In genomic region chr4:127080806-127081205, GRCm38 (mm10) we compare ENCODE assay signal across 15 mouse cellular contexts.
"Had no signal": no experiment of that assay in that cellular context is flagged by ENCODE, and none has a peak within 500 bp of the region (broad histone marks: within the 10 kb centered on the region; RNA-seq: fewer than 3 reads in every experiment).

No protein-coding gene starts in this region.

- H3K36me3 ChIP-seq: midbrain, embryonic 12.5 days; neural tube, embryonic 12.5 days; stomach, embryonic 15.5 days had no signal

- H3K9me3 ChIP-seq: megakaryocyte, embryonic 14.5 days; midbrain, embryonic 12.5 days; neural tube, embryonic 12.5 days; stomach, embryonic 15.5 days had no signal

- H3K9ac ChIP-seq: lung, embryonic 14.5 days; midbrain, embryonic 12.5 days; neural tube, embryonic 12.5 days; stomach, embryonic 15.5 days had no signal

- ATAC-seq: midbrain, embryonic 16.5 days had no signal

- H3K27me3 ChIP-seq: megakaryocyte, embryonic 14.5 days; midbrain, embryonic 12.5 days; neural tube, embryonic 12.5 days; stomach, embryonic 15.5 days had no signal

- H3K4me2 ChIP-seq: lung, embryonic 14.5 days; midbrain, embryonic 12.5 days; neural tube, embryonic 12.5 days; stomach, embryonic 15.5 days had no signal

- H3K27ac ChIP-seq: macrophage; midbrain, embryonic 12.5 days; neural tube, embryonic 12.5 days; stomach, embryonic 15.5 days; stomach, postnatal 0 days had no signal

- H3K4me3 ChIP-seq: megakaryocyte, embryonic 14.5 days; midbrain, embryonic 12.5 days; neural tube, embryonic 12.5 days; stomach, embryonic 15.5 days had no signal

- DNase-seq: lung, adult 18-20 months; lung, embryonic 14.5 days; lung, postnatal 10 days; midbrain, embryonic 14.5 days; right cerebral cortex, postnatal 14 days; thymus, adult 2 months; thymus, postnatal 25 days; thymus, postnatal 4 days had no signal
